Mouse (Mus musculus) midbrain, embryonic 15.5 days (tissue): Measurements from ENCODE around the gene Mst1r. TPM values are rescaled to one million over a fixed set of nuclear protein-coding genes. Genes with fewer than 3 reads are reported as not detected.

Experiments used
- ATAC-seq: fragments of 200-750 bp; cut with Nextera tagmentation; replicated peaks from 2 replicates; pipeline ENCODE4 v1.8.0; 2017; ENCODE audit warnings: moderate TSS enrichment
- H3K27ac ChIP-seq: fragments of 300-500 bp; sonication (generic); 2 replicates; pipeline ENCODE4 v1.5.1; 2015; ENCODE audit warnings: mild to moderate bottlenecking, inconsistent platforms
- H3K27me3 ChIP-seq: fragments of 300-500 bp; sonication (generic); replicated peaks from 2 replicates; pipeline ENCODE4 v1.6.1; 2015; ENCODE audit warnings: inconsistent platforms
- H3K36me3 ChIP-seq: fragments of 300-500 bp; sonication (generic); replicated peaks from 2 replicates; pipeline ENCODE4 v1.6.1; 2015; ENCODE audit warnings: inconsistent platforms
- H3K4me1 ChIP-seq: fragments of 300-500 bp; sonication (generic); 2 replicates; pipeline ENCODE4 v1.6.1; 2015; ENCODE audit warnings: inconsistent platforms
- H3K4me2 ChIP-seq: fragments of 300-500 bp; sonication (generic); 2 replicates; pipeline ENCODE4 v1.6.1; 2015; ENCODE audit warnings: inconsistent platforms, mild to moderate bottlenecking, moderate library complexity
- H3K4me3 ChIP-seq: fragments of 300-500 bp; sonication (generic); 2 replicates; pipeline ENCODE4 v1.5.1; 2015; ENCODE audit warnings: mild to moderate bottlenecking, inconsistent platforms
- H3K9ac ChIP-seq: fragments of 300-500 bp; sonication (generic); 2 replicates; pipeline ENCODE4 v1.6.1; 2015; ENCODE audit warnings: mild to moderate bottlenecking, inconsistent platforms
- H3K9me3 ChIP-seq: fragments of 300-500 bp; sonication (generic); 2 replicates; pipeline ENCODE4 v1.6.1; 2016; ENCODE audit warnings: inconsistent platforms
- WGBS: fragments of 180-500 bp; shearing (Covaris S2); methylation state at CpG from one replicate; pipeline ENCODE4 v1.1.7; 2015; ENCODE audit warnings: mixed read lengths; 5-methylcytosine and 5-hydroxymethylcytosine counted together
- polyA plus RNA-seq: library from polyadenylated mRNA; unstranded; fragments of >200 nt; fragmentation: Nextera tagmentation; extraction: Ambion mirVana; gene quantifications from 2 replicates; pipeline ENCODE4 v1.2.1, GENCODE M21; 2015

Gene Mst1r
- polyA plus RNA-seq, 1 experiment from 2014 or later: 1.9 TPM

DNA sequence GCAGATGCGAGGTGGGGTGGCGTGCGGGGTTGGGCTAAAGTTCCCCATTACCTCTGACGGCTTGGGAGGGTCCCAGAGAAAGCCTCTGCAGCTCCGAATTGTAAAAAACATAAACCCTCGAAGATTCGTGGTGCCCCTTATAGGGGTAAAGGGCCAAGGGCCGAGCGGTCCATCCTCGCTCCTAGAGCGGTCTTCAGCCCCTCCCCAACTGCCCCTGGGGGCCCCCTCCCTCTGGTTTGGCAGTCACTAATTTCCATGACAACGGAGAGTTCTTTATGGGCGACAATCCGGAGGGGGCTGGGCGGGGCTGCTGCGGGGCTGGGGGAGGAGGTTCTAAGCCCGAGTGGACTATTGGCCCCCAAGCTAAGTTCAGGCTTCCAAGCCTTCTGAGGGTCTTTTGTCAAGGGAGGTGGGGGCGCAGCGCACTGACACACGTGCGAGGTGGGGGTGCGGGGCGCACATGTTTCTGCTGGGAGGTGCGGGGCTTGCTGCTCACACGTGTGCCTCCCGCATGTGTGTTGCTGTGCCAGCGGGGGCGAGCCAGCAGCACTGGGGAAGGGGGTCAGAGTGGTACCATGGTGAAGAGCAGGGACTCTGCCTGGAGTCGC is 29.6 kb downstream of the Mst1r start:
- WGBS: under 1% methylated on average over 29 of the region's 29 CpGs
- Histone ChIP-seq H3K27me3 (peaks cover 9% of the 10 kb centered on the region; the same call in 1 of the 2 replicates), H3K4me2 (peak overlapping the region; percentile 79), H3K4me3 (peak overlapping the region; percentile 52), H3K4me1 (peaks cover 21% of the 10 kb centered on the region), H3K36me3 (no peaks in the 10 kb centered on the region), H3K9me3 (no peaks in the 10 kb centered on the region), H3K9ac (peak overlapping the region; percentile 58), H3K27ac (no peak overlapping the region)
- ATAC-seq: peak; percentile 71

DNA sequence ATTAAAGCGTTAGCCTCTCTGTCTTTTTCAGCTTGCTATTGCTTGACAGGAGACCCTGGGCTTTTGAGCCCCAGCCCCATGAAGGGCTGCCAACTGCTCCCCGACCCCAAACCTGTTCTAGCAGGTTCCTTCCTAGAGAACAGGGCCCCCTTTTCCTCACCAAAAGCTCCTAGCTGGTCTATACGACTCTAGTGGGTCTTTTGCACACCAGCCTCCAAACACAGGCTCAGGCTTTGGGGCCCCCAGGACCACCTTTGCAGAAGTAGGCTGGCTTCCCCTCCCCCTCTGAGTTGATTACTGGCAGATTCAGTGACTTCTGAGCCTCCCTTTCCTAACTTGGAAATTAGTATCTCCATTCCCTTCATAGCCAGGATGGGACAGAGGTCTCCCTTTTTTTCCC is 30.2 kb downstream of the Mst1r start:
- Histone ChIP-seq H3K36me3 (no peaks in the 10 kb centered on the region), H3K9me3 (no peaks in the 10 kb centered on the region), H3K27me3 (peaks cover 9% of the 10 kb centered on the region; the same call in 1 of the 2 replicates), H3K4me2 (peak overlapping the region; percentile 79), H3K4me3 (peak overlapping the region; percentile 52), H3K27ac (no peak overlapping the region), H3K4me1 (peaks cover 21% of the 10 kb centered on the region), H3K9ac (peak overlapping the region; percentile 58)
- no peak for ATAC-seq
- 8% methylated on average over 3 of the region's 3 CpGs for WGBS

DNA sequence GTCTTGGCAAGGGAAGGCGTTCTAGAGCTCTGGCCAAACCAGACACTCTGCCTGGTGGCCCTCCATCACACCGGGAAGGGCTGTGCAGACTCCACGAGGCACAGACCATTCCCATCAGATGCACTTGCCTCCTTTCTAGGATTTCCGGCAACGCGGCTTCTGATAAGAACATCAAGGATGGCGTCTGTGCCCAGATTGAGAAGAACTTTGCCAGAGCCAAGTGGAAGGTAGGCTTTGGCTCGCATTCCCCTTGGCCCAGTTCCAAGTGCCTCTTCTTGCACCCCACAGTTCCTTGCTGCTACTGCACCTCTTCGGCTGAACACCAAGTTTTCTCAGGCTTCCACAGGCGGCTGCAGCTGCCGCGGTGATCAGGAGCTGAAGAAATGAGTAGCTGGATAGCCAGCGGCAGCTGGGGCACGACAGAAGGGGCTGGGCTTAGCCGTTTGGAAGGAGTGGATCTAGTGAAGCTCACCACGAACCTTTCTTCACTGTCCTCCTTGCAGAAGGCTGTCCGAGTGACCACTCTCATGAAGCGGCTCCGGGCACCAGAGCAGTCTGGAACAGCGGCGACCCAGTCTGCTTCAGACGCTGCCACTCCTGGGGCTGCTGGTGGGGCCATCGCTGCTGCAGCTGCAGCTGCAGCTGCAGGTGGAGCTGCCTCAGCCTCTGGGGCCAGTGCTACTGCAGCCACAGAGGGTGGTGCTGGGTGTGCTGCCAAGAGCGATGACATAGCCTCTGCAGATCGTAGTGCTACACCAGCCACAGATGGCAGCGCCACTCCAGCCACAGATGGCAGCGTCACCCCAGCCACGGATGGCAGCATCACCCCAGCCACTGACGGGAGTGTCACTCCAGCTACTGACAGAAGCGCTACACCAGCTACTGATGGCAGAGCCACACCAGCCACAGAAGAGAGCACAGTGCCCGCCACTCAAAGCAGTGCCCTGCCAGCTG is 40.8 kb downstream of the Mst1r start:
- ATAC-seq: no peak
- H3K4me3 ChIP-seq: no peak overlapping the region
- 90% methylated on average over 31 of the region's 31 CpGs for WGBS
- H3K27me3 ChIP-seq: no peaks in the 10 kb centered on the region
- peaks cover 15% of the 10 kb centered on the region for H3K4me1 ChIP-seq
- H3K36me3 ChIP-seq: no peaks in the 10 kb centered on the region
- no peak overlapping the region for H3K9ac ChIP-seq
- H3K27ac ChIP-seq: no peak overlapping the region
- H3K4me2 ChIP-seq: no peak overlapping the region
- H3K9me3 ChIP-seq: no peaks in the 10 kb centered on the region

DNA sequence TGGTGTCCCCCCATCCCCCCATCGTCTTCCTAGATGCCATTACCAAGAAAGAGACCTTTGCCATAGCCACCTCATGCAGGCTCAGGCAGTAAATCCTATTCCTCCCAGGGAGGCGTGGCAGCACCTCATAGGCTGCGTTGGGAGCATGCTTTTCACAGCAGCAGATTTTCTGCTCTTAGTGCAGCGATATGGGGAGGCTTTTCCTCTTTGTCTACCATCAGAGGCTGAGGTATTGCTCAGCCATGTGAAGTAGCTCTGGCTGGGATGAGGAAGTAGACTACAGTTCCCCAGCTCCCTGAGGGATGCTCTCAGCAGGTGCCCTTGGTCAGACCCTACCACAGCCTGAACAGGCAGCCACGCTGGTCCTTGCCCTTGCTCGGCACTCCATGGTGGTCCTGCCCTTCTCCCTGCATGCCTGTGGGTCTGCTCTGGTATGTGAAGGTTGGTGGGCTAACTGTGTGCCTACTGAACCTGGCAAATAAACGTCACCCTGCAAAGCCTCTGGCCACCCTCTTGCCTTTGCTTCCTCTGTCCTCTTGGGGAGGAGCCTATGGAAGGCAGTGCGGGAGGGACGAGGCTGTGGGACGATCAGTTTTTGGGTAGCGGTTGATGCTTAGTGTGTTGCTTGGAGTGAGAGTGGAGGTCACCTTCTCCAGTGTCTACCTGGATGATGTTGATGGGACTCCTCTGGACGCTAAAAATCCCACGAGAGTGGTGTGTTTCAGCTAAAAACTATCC is 42.7 kb downstream of the Mst1r start:
- ATAC-seq: no peak
- no peak overlapping the region for H3K9ac ChIP-seq
- peaks cover 15% of the 10 kb centered on the region for H3K4me1 ChIP-seq
- no peak overlapping the region for H3K4me3 ChIP-seq
- H3K27me3 ChIP-seq: no peaks in the 10 kb centered on the region
- no peaks in the 10 kb centered on the region for H3K9me3 ChIP-seq
- WGBS: 82% methylated on average over 13 of the region's 13 CpGs
- H3K4me2 ChIP-seq: no peak overlapping the region
- no peak overlapping the region for H3K27ac ChIP-seq
- H3K36me3 ChIP-seq: no peaks in the 10 kb centered on the region

DNA sequence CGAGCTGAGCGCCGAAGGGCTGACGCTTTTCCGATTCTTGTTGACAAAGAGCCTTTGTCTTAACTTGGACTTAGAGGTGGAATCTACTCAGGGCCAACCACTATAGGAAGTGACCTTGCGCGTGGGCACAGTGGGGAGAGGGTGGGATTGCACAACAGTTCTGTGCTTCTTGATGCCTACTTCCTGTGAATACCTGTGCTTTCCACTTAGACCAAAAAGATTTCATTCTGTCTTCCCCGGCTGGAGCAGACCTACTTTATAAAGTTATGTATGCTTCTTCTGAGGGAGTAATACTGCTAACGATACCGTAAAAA is 43.2 kb downstream of the Mst1r start, which contains the start of gene Traip:
Gene Traip, plus strand, starts transcription at position 215 of the 314 bp plus-strand sequence.
- peaks cover 15% of the 10 kb centered on the region for H3K4me1 ChIP-seq

DNA sequence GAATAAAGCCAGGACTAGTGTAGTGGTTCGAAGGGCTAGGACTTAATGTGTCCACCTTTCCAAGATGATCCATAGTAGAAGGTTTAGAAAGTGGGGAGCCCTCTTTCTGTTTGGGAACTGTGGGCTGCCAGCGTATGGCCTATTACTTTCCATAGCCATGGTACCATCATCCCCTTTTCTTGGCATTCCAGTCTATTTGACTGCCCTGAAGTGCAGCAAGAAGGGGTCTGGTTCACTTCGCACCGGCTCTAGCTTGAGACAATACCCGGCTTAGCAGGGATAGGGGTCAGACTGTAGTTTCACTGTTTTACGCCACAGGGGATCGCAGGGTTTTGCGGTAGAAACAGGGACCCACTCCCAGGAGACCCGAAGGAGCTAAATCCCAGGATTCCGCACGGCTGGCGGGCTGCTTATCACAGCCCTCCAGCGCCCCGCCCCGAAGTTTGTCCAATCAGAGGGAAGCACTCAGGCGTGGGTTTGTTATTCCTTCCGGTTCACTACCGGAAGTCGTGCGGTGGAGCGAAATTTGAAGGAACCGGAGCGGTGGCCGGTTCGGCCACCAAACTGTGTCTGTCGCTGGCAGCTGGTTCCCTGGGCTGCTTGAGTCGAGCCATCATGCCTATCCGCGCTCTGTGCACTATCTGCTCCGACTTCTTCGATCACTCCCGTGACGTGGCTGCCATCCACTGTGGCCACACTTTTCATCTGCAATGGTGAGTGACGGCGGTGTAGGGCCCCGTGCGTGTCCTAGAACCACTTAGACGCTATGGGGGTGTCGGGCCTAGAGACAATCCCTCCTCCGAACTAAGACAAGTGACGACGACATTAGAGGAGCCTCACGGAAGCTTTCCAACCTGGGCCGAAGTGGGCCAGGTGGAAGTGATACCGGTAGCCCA is 44.0 kb downstream of the Mst1r start:
- 14% methylated on average over 45 of the region's 45 CpGs for WGBS
- peak overlapping the region; percentile 61 for H3K9ac ChIP-seq
- H3K36me3 ChIP-seq: no peaks in the 10 kb centered on the region
- peak overlapping the region; percentile 91 for H3K4me2 ChIP-seq
- H3K9me3 ChIP-seq: no peaks in the 10 kb centered on the region
- peak; percentile 94 for ATAC-seq
- H3K4me3 ChIP-seq: peak overlapping the region; percentile 71
- H3K4me1 ChIP-seq: peaks cover 15% of the 10 kb centered on the region
- H3K27ac ChIP-seq: peak overlapping the region; percentile 83
- no peaks in the 10 kb centered on the region for H3K27me3 ChIP-seq

More for the DNA sequence above, 43.2 kb downstream of the Mst1r start, which contains the start of gene Traip:
- no peak for ATAC-seq
- H3K27ac ChIP-seq: peak within 1 kb of the TSS; percentile 83
- peak within 1 kb of the TSS; percentile 71 for H3K4me3 ChIP-seq
- 93% methylated on average over 10 of the region's 10 CpGs for WGBS
- H3K9me3 ChIP-seq: no peaks in the 10 kb centered on the region
- H3K27me3 ChIP-seq: no peaks in the 10 kb centered on the region
- no peaks in the 10 kb centered on the region for H3K36me3 ChIP-seq
- H3K4me2 ChIP-seq: peak within 1 kb of the TSS; percentile 91
- peak within 1 kb of the TSS; percentile 61 for H3K9ac ChIP-seq

DNA sequence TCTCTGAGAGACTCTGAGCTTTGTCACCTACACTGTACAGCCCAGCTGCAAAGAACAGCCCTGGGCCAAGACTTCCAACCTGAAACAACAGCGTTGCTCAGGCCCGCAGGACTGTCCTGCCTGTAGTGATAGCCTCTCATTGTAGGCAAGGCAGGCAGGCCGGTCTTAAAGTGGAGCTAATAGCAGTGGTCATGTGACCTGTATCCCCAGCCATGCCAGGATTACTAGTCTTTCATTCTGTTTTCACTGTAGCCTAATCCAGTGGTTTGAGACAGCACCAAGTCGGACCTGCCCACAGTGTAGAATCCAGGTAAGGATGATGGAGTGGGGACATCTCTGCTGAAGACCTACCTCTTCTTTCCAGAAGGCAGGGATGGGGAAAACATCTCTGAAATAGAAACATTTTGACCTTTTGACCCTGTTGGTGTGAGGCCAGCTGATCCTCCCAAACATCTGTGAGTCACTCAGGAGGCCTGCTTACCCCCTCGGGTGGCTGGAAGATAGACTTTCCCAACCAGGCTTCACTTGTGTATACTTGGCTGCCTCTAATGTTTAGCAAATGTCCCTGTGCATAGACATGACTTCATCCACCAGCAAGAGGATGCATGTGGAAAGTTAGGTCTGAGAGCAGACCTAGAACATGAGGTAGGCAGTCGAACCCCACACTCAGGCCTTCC is 49.1 kb downstream of the Mst1r start:
- Histone ChIP-seq H3K4me1 (peaks cover 21% of the 10 kb centered on the region), H3K4me2 (no peak overlapping the region), H3K36me3 (no peaks in the 10 kb centered on the region), H3K27ac (no peak overlapping the region), H3K9ac (no peak overlapping the region), H3K9me3 (no peaks in the 10 kb centered on the region), H3K27me3 (no peaks in the 10 kb centered on the region), H3K4me3 (no peak overlapping the region)
- 82% methylated on average over 6 of the region's 6 CpGs for WGBS
- no peak for ATAC-seq

DNA sequence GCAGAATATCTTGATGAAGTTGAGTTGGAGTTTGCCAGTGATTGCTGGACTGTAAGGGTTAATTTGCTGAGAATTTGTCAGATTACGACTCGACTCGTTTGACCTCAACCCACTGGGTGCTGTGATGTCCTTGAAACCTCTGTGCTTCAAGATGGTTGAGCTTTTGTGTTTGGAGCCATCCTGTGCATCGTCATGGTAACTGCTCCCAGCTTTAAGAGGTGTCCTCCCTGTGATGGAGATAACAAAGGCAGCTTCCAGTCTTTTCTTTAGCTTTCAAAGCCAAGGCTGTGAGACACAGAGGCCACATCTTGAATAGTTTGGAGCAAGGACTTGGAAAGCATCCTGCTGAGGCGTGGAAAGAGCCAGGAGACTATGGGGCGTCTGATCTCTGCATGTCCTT is 50.5 kb downstream of the Mst1r start:
- H3K4me1 ChIP-seq: peaks cover 24% of the 10 kb centered on the region
- H3K9me3 ChIP-seq: no peaks in the 10 kb centered on the region
- H3K27me3 ChIP-seq: no peaks in the 10 kb centered on the region
- 19% methylated on average over 6 of the region's 6 CpGs for WGBS
- 0 out of 2 replicates have a peak overlapping the region, but pooled peaks have one; percentile 38 for H3K27ac ChIP-seq
- no peak for ATAC-seq
- H3K9ac ChIP-seq: no peak overlapping the region
- no peak overlapping the region for H3K4me3 ChIP-seq
- H3K4me2 ChIP-seq: no peak overlapping the region
- H3K36me3 ChIP-seq: no peaks in the 10 kb centered on the region

DNA sequence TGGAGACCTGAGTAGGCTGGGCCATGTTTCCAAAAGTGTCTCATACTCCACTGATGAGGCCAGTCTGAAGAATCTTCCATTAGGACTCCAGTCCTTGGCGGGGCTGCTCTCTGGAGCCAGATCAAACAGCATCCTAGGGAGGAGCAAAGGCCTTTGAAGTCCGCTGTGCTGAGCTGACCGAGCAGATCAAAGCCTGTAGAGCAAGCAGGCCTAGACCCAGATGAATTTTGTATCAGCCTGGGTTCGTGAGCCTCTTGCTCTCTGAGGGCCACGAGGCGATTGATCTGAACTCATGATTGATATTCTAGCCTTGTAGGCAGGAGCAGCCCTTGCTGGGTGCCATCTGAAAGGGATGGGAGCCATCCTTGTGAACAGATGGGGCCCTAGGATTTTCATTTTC is 53.2 kb downstream of the Mst1r start:
- H3K4me2 ChIP-seq: no peak overlapping the region
- no peak overlapping the region for H3K9ac ChIP-seq
- H3K9me3 ChIP-seq: no peaks in the 10 kb centered on the region
- H3K4me1 ChIP-seq: peaks cover 28% of the 10 kb centered on the region
- peak overlapping the region; percentile 87 for H3K27ac ChIP-seq
- ATAC-seq: no peak; the same call in 1 of the 2 replicates
- no peaks in the 10 kb centered on the region for H3K27me3 ChIP-seq
- no peak overlapping the region for H3K4me3 ChIP-seq
- 47% methylated on average over 6 of the region's 6 CpGs for WGBS
- no peaks in the 10 kb centered on the region for H3K36me3 ChIP-seq

DNA sequence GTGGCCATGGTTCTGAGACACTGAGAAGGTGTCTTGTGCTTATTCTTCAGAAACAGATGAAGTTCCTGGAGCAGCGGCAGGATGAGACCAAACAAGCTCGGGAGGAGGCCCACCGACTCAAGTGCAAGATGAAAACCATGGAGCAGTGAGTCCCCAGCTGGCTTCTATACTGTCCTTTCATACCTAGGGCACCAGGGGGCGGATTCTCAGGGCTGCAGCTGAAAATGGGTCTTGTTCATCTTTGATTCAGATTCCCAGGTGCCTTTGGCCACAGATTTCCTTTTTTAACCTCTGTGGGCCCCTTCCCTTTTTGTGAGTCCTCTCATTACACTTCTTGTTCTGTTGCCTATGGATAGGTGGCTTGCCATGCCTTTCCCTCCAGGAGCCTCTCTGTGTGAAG is 54.3 kb downstream of the Mst1r start:
- ATAC-seq: no peak
- Histone ChIP-seq H3K9ac (0 out of 2 replicates have a peak overlapping the region, but pooled peaks have one; percentile 2), H3K4me2 (peak overlapping the region; percentile 37)

DNA sequence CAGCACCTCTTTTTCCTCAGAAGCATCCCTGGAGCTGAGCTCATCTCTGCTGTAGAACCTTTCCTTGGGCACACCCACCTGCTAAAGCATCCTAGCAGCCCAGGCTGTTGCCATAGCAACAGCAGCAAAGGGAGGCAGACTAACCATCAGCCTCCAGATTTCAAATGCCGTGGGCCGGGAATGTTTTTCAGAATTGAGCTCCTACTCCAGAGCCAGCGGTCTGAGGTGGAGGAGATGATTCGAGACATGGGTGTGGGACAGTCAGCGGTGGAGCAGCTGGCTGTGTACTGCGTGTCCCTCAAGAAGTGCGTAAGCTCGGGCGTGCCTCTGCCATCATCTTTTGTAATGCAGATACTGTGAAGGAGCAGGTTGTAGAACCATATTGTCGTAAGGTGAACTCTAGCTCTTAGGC is 54.7 kb downstream of the Mst1r start:
- H3K36me3 ChIP-seq: no peaks in the 10 kb centered on the region
- H3K27ac ChIP-seq: peak overlapping the region; percentile 87
- ATAC-seq: peak; percentile 77
- 0 out of 2 replicates have a peak overlapping the region, but pooled peaks have one; percentile 2 for H3K9ac ChIP-seq
- H3K27me3 ChIP-seq: no peaks in the 10 kb centered on the region
- 60% methylated on average over 10 of the region's 10 CpGs for WGBS
- H3K4me3 ChIP-seq: peak overlapping the region; percentile 13; the same call in 1 of the 2 replicates
- H3K4me2 ChIP-seq: peak overlapping the region; percentile 37
- peaks cover 28% of the 10 kb centered on the region for H3K4me1 ChIP-seq
- no peaks in the 10 kb centered on the region for H3K9me3 ChIP-seq

More for the DNA sequence above, 54.3 kb downstream of the Mst1r start:
- WGBS: 71% methylated on average over 4 of the region's 4 CpGs
- H3K9me3 ChIP-seq: no peaks in the 10 kb centered on the region
- H3K4me1 ChIP-seq: peaks cover 28% of the 10 kb centered on the region
- H3K4me3 ChIP-seq: no peak overlapping the region
- H3K27me3 ChIP-seq: no peaks in the 10 kb centered on the region
- peak overlapping the region; percentile 87 for H3K27ac ChIP-seq
- H3K36me3 ChIP-seq: no peaks in the 10 kb centered on the region
